Mouse (Mus musculus): ENCODE data around the gene Gm20708.
"Not testable (repeated sequence)": the region's sequence is repeated elsewhere in the genome, so short reads cannot be mapped to it uniquely, and the experiment has no call there.

Gene Gm20708

DNA sequence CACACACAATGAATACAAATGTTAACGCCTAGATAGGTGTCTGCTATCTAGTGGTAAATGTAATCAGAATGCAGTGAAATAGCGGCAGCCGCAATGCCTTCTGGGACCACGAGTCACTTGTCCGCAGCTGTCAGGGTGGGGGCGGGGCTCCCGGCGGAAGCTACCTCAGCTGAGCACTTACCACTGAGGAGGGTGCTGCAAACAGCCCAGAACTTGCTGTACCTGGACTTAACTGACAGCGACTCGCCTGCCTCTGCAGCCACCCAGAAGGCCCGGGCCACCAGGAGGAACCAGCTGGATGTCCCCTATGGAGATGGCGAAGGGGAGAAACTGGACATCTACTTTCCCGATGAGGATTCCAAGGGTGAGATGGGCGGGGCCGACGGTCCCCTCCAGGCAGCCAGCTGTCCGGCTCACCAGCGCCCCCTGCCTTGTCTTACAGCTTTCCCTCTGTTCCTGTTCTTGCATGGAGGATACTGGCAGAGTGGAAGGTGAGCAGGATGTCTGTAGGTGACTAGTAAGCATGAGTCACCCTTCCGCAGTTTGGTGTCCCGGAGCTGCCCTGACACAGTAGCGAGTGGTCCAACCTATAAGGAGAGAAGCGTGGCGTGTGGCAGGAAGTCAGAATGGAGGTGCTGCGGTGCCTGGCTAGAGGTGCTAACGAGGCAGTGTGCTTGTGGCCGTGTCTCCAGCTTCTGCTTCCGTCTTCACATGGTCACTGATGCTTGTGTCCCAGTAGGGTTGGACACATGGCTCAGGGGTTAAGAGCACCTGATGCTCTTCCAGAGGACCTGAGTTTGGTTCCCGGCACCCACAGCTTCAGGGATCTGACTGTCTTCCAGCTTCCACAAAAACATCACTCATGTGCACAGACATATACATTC lies 22.9 kb downstream of the Gm20708 start:
- peak; percentile 52 to 63 for DNase-seq (ENCODE audit: low spot score in 2 of 2)

GRCm38 (mm10) chr11:117833509-117833908 lies 24.0 kb downstream of the Gm20708 start:
- DNase-seq (ENCODE audit: low spot score in 2 of 2) = not testable (repeated sequence)

DNA sequence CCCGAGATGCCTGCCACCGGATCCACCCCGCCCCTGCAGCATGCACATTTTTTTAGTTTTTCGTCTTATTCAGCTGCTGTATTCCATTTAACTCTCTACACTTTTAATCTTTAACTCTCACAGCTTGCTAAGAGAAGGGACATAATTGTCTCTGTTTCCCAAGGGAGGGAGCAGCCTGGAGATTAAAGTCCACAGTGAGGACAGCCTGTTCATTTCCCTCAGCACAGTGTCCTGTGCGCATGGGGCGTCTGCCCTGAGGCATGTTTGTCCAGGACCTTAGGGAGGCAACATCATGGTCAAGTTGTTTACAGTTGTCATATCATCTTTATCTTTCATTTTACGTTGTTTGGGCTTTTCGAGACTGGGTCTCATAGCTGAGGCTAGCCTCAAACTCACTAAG lies 24.6 kb downstream of the Gm20708 start:
- DNase-seq (ENCODE audit: low spot score in 2 of 2) = no peak

GRCm38 (mm10) chr11:117836306-117836705 lies 26.8 kb downstream of the Gm20708 start:
- DNase-seq (ENCODE audit: low spot score in 2 of 2) = no peak

GRCm38 (mm10) chr11:117838572-117838971 lies 29.1 kb downstream of the Gm20708 start:
- DNase-seq (ENCODE audit: low spot score in 2 of 2) = peak in 1 of 2 experiments; percentile 20

DNA sequence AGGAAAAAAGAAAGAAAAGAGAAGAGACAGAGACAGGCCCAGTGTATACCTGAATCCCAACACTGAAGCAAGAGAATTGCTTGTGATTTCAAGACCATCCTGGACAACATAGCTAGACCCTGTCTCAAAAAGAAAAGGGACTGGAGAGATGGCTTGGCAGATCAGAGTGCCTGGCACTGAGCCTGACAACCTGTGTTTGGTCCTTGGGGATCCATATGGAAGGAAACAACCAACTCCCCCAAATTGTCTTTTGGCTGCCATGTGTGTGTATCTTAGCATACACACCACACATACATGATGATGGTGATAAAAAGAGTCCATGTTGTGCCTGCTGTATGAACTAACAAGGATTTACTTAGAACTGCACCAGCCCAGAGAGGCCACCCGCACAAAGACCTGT lies 29.6 kb downstream of the Gm20708 start:
- no peak for DNase-seq (ENCODE audit: low spot score in 2 of 2)

- DNase-seq (ENCODE audit: low spot score in 2 of 2) = no peak
These were observed 31.4 kb downstream of the Gm20708 start for GRCm38 (mm10) chr11:117840910-117841309.

DNA sequence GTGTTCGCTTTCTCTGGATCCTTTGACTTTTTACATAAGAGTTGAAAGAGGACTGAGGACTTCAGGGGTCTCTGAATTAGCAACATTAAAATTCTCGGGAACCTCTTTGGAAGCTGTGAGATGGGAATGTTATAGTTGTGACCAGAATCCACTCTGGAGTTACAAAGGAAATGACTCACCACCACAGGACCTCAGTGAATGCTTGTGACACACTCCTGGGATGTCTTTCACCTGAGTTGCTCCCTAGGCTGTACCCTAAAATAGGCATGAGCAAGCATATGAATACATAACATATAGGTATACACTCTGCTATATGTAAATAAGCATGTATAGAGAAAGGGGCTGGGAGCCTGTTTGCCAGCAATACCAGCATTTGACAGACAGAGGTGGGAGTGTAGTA lies 34.0 kb downstream of the Gm20708 start:
- DNase-seq (ENCODE audit: low spot score in 2 of 2) = no peak

DNA sequence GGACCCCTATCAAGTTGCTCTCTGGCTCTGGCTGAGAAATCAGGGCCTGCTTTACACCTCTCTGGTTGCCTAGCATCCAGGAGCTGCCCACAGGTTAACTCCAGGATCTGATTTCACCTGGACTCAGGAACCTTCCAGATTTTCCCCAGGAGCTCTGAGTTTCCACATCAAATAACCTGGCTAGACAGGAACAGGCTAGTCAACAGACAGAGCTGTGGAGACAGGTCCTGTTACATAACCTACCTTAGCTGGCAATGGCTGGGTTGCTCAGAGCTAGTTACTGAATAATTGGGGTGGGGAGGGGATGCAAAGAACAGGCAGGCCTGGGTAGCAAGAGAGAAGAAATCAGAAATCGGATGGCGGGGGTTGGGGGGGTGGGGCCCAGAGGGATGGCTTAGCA lies 35.5 kb downstream of the Gm20708 start:
- no peak for DNase-seq (ENCODE audit: low spot score in 2 of 2)

GRCm38 (mm10) chr11:117845651-117846050 lies 36.2 kb downstream of the Gm20708 start:
- no peak for DNase-seq (ENCODE audit: low spot score in 2 of 2)

DNA sequence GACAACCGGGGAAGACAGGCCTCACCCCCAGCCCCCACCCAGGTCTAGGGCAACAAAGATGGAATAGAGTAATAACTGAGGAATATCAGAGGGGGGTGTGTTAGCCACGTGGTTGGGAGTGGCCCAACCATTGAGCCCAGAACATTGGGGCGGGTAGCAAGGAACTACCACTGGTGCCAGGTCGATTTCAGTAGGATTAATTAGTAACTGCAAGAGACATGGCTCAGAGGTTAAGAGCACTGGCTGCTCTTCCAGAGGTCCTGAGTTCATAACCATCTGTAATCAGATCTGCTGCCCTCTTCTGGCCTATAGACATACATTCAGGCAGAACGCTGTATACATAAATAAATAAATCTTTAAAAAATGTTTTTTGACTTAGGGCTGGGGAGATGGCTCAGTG lies 37.2 kb downstream of the Gm20708 start:
- DNase-seq (ENCODE audit: low spot score in 2 of 2) = no peak

DNA sequence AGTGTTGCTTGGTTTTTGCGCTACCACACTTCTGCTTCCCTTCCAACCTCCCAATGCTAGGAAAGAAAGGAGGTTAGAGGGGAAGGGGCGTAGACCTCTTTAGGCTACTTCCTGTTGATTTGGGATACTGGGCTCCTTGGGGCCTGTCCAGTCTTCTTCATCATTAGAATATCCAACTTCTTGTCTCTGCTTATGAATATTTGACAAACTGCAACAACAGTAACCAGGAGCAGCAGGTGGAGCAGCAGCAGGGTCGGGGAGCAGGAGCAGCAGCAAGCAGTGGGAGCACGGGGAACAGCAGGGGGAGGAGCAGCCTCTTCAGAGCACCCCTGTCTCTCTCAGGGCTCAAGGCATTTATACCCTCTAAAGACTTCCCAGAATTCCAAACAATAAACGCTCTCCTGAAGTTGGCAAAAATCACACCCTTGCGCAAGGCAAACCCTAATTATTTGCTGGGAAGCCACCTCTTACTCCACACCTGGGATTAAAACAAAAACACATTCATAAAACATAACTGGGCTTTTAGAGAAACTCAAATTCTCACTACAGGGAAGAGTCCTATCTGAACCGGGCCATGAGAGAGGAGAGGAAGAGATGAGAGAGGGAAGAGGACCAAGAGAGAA lies 38.2 kb downstream of the Gm20708 start:
- DNase-seq (ENCODE audit: low spot score in 2 of 2) = no peak

- DNase-seq (ENCODE audit: low spot score in 2 of 2) = peak in 1 of 2 experiments; percentile 38
These were observed 39.0 kb downstream of the Gm20708 start for GRCm38 (mm10) chr11:117848271-117848984.

DNA sequence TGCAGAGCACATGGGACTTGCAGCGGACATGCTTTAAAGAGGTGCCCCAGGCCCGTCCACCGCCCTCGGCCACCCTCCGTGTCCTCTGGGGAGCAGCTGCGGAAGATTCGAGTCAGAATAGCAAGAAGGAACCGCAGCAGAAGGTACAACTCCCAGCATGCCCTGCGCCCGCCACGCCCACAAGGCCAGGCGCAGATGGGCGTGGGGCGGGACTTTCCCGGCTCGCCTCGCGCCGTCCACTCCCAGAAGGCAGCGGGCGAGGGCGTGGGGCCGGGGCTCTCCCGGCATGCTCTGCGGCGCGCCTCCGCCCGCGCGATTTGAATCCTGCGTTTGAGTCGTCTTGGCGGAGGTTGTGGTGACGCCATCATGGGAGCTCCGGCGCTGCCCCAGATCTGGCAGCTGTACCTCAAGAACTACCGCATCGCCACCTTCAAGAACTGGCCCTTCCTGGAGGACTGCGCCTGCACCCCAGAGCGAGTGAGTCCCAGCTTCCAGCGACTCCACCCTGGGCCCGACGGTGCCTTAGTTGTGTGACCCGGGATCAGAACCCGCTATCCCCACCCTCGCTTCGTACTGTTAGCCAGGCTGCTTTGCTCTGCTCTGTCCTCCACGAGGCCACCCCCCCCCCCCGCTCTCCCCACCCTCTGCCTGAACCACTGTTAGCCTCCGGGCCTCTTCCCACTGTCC lies 39.7 kb downstream of the Gm20708 start, which contains the start of gene Birc5:
Gene Birc5 (plus strand): TSS at position 267 of the 687 bp plus-strand sequence.
- peak; percentile 89 to 95 for DNase-seq (ENCODE audit: low spot score in 2 of 2)

DNA sequence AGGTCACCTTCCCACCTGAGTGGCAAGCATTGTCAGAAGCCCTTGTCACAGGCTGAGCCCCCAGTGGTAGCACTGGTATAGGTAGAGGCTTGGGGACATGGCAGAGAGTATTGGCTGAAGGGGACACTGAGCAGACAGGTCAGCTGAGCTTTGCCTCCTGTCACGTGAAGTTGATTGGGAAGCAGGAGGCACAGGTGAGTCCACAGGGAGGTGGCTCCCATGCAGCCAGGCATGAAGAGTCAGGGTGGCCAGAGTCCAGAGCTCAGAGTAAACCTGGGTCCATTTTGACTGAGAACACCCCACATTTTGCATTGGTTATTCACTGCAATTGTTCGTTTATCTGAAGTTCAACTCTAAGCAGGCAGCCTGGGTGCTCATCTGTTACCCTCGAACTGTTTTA lies 43.4 kb downstream of the Gm20708 start:
- no peak for DNase-seq (ENCODE audit: low spot score in 2 of 2)

DNA sequence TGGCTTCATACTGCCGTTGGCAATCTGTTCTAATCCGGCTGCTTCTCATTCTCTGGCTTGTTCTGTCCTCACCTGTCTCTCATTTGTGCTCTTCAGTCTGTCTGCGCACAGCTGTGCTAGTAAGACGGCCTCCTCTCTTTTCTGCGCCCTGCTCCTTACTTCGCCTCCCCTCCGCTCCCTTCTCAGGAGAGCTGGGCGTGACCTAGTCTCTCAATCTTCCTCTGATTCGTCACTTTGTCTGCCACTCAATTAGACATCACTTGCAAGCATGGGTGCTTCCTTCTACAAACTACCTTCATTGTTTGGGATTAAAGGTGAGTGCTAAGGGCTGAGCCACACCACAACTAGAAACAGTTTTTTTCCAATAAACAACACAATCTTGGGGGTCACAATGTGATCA lies 44.8 kb downstream of the Gm20708 start:
- DNase-seq (ENCODE audit: low spot score in 2 of 2) = no peak

DNA sequence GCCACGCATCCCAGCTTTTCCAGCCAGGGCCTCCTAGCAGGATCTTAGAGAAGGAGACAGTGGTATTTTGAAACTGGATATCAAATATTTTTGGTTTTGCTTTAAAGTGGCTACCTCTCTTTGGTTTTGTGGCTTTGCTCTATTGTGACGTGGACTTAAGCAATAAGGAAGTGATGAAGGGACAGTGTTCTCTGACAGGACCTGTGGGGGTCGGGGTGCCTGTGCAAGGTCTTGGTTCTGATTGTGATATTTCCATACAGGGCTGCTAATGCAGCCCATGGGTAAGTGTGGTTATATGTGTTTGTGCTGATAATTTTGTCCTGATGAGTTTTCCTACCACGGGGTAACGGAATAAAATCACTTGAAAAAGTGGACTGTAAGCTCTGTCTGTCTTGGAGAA lies 45.9 kb downstream of the Gm20708 start:
- no peak for DNase-seq (ENCODE audit: low spot score in 2 of 2)

GRCm38 (mm10) chr11:117855975-117856374 lies 46.5 kb downstream of the Gm20708 start:
- DNase-seq (ENCODE audit: low spot score in 2 of 2) = no peak

DNA sequence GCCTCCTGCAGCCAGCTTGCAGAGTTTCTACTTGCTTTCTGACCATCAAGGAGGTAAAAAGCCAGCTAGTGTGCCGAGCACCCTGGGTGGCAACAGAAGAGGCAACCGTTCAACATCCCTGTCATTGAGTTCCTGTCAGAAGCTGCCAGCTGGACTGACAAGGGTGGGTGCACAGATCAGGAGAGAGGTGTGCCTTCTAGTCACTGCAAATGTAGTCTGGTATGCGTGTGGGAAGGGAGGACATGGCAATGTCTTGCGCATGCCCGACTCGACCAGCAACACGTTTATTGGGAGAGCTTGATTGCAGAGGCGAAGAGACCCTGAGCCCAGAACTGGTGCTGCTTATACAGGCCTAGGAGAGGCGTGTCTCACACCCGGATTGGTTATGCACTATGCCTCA lies 48.0 kb downstream of the Gm20708 start:
- no peak for DNase-seq (ENCODE audit: low spot score in 2 of 2)

- no peak for DNase-seq (ENCODE audit: low spot score in 2 of 2)
These were observed 48.9 kb downstream of the Gm20708 start for GRCm38 (mm10) chr11:117858392-117858791.

GRCm38 (mm10) chr11:117860601-117861000 lies 51.1 kb downstream of the Gm20708 start, which contains the start of gene Tmem235:
Gene Tmem235, plus strand, starts transcription at chr11:117860752.
- no peak for DNase-seq (ENCODE audit: low spot score in 2 of 2)
